Mouse (Mus musculus) liver, postnatal 0 days (tissue): ENCODE data around the gene Tmem135.

Source experiments
- CTCF ChIP-seq: sonication (generic); IDR thresholded peaks from 2 replicates; pipeline ENCODE4 v1.5.1; 2016; ENCODE audit warnings: antibody characterized with exemption, low read depth
- EP300 ChIP-seq: IDR thresholded peaks from 2 replicates; pipeline ENCODE4 v1.6.1; 2016; ENCODE audit warnings: antibody characterized with exemption, low read depth, mild to moderate bottlenecking

DNA sequence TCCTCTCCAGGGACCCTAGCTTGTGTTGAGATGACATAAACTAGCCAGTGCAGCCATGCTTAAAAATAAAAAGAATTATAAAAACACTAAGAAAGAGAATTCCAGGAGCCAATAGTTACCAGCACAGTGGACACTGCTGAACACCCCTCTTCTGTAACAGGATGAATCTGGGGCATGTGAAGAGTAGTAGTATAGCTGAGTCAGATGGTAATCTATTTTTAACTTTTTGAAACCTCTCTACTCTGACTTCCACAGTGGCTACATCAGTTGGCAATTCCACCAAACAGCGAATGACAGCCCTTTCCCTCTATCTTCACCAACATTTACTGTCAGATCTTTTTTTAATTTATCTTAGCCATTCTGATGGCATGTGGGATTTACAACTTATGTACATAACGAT is 187.9 kb downstream of the Tmem135 start:
- TF ChIP-seq EP300 (no peak), CTCF (no peak)
